Mouse (Mus musculus) myocyte (in vitro differentiated cells): ENCODE results near the gene Dhx35.

Experiments
- CEBPB ChIP-seq: IDR thresholded peaks from 2 replicates; pipeline ENCODE4 v1.6.1; 2011; ENCODE audit warnings: mild to moderate bottlenecking, moderate library complexity; ENCODE audit not compliant: poor library complexity, insufficient read depth, severe bottlenecking
- E2F4 ChIP-seq: IDR thresholded peaks from one replicate; pipeline ENCODE4 v1.6.1; 2011; ENCODE audit warnings: mild to moderate bottlenecking, control low read depth, moderate library complexity; ENCODE audit not compliant: insufficient read depth
- MAX ChIP-seq: IDR thresholded peaks from one replicate; pipeline ENCODE4 v1.6.1; 2011; ENCODE audit warnings: low read depth, mild to moderate bottlenecking, control low read depth
- MYOD1 ChIP-seq, 3 experiments: IDR thresholded peaks; one replicate each; pipeline ENCODE4 v1.6.1; 2011; ENCODE audit warnings: control low read depth in 2 of 3, low read depth in 2 of 3, mild to moderate bottlenecking in 2 of 3, moderate library complexity in 1 of 3; ENCODE audit not compliant: insufficient read length in 2 of 3, control insufficient read depth in 1 of 3
- MYOG ChIP-seq, 3 experiments: IDR thresholded peaks; one replicate each; pipeline ENCODE4 v1.6.1; 2011; ENCODE audit warnings: control low read depth in 2 of 3, low read depth in 2 of 3, mild to moderate bottlenecking in 2 of 3; ENCODE audit not compliant: insufficient read length in 2 of 3, control insufficient read depth in 1 of 3, insufficient read depth in 1 of 3
- POLR2A ChIP-seq: IDR thresholded peaks from one replicate; pipeline ENCODE4 v1.6.1; 2011; ENCODE audit warnings: low read depth, mild to moderate bottlenecking, control low read depth, moderate library complexity; ENCODE audit not compliant: insufficient read length
- POLR2AphosphoS2 ChIP-seq: IDR thresholded peaks from one replicate; pipeline ENCODE4 v1.6.1; 2011; ENCODE audit warnings: low read depth, control low read depth; ENCODE audit not compliant: insufficient read length
- SRF ChIP-seq: IDR thresholded peaks from one replicate; pipeline ENCODE4 v1.6.1; 2011; ENCODE audit warnings: low read depth; ENCODE audit not compliant: control insufficient read depth, insufficient read length
- TCF12 ChIP-seq: IDR thresholded peaks from one replicate; pipeline ENCODE4 v1.6.1; 2011; ENCODE audit warnings: mild to moderate bottlenecking, control low read depth; ENCODE audit not compliant: poor library complexity, insufficient read depth, severe bottlenecking
- TCF3 ChIP-seq: IDR thresholded peaks from one replicate; pipeline ENCODE4 v1.6.1; 2011; ENCODE audit warnings: low read depth, control low read depth; ENCODE audit not compliant: insufficient read length
- USF1 ChIP-seq: IDR thresholded peaks from one replicate; pipeline ENCODE4 v1.6.1; 2011; ENCODE audit warnings: low read depth, mild to moderate bottlenecking, control low read depth, moderate library complexity

- no peak for TF ChIP-seq USF1
- no peak for TF ChIP-seq E2F4
- TF ChIP-seq TCF12: no peak
- no peak for TF ChIP-seq MAX
- TF ChIP-seq POLR2A: no peak
- no peak for TF ChIP-seq MYOD1 (IDR thresholded peaks at IDR 0.05; ENCODE audit: control insufficient read depth in 1 of 3, insufficient read length in 2 of 3, low read depth in 2 of 3)
- no peak for TF ChIP-seq CEBPB
- TF ChIP-seq MYOG (IDR thresholded peaks at IDR 0.05; ENCODE audit: control insufficient read depth in 1 of 3, insufficient read depth in 1 of 3, insufficient read length in 2 of 3, low read depth in 2 of 3): no peak
- no peak for TF ChIP-seq TCF3
- no peak for TF ChIP-seq POLR2AphosphoS2
- TF ChIP-seq SRF: no peak
These were observed 1.3 kb downstream of the Dhx35 start for GRCm38 (mm10) chr2:158795875-158796274.
